Mouse (Mus musculus) embryonic fibroblast, embryonic 13.5 days (primary cell): ENCODE measurements at regions not wholly inside any gene's neighbourhood (a gene's known extent, or its start where the extent isn't known, plus 50 kb on each side); places are given as distances from the start of the nearest gene placed in this dataset.

Experiments used
- CTCF ChIP-seq: IDR thresholded peaks from 2 replicates; pipeline ENCODE4 v1.5.1; 2011; ENCODE audit warnings: mild to moderate bottlenecking, control low read depth, low read length, moderate library complexity, borderline replicate concordance; ENCODE audit not compliant: insufficient read depth
- POLR2A ChIP-seq: IDR thresholded peaks from 2 replicates; pipeline ENCODE4 v1.6.1; 2011; ENCODE audit warnings: low read depth, mild to moderate bottlenecking, control low read depth, low read length, moderate library complexity

- TF ChIP-seq POLR2A (no peak), CTCF (no peak)
Measured at GRCm38 (mm10) chr10:9509764-9510390, 165.1 kb downstream of the Samd5 start.
